Mouse (Mus musculus): Measurements from ENCODE around the gene Cdca8.

DNA sequence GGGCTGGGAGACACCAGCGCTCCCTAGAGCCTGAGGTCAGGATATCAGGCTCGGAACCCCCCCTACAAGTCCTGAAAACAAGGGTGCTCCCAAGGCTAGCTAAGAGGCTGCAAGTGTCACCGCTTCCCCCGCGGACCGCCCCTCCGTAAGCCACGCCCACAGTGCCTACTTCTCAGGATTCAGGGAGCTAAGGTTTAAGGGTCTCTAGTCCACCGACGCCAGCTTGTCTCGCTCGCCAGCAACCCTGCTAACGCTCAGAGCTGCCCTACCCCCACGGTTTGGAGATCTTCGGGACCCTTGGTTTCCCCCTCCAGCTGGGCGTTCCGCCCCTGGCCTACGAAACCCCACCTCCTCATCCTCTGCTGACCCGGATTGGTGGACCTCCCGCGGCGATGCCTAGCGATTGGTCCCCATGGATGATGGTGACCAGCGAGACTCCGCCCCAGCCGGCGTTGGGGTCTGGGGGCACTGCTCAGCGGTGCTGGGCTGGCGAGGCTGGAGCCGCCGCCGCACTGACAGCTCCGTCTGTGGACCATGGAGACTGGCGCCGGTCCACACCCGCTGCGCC, 57.7 kb downstream of the Cdca8 start:
- TF ChIP-seq EP300 (IDR thresholded peaks at IDR 0.05; ENCODE audit: insufficient read depth, low read depth, low read length) (no peak), CTCF (IDR thresholded peaks at IDR 0.05; ENCODE audit: low read depth, low read length) (no peak)
